Mouse (Mus musculus) C2C12 (cell line): ENCODE measurements around the gene Gatd1. TPM values are rescaled to one million over a fixed set of nuclear protein-coding genes. Genes with fewer than 3 reads are reported as not detected.

ENCODE experiments used
- H3K27me3 ChIP-seq: one replicate; pipeline ENCODE4 v1.6.1; 2011; ENCODE audit not compliant: control insufficient read depth, insufficient read depth, insufficient read length
- H3K36me3 ChIP-seq: one replicate; pipeline ENCODE4 v1.6.1; 2011; ENCODE audit not compliant: control insufficient read depth, insufficient read depth
- H3K4me3 ChIP-seq: one replicate; pipeline ENCODE4 v1.5.1; 2011; ENCODE audit warnings: mild to moderate bottlenecking, control low read depth; ENCODE audit not compliant: poor library complexity, insufficient read depth, severe bottlenecking
- H3K79me2 ChIP-seq: one replicate; pipeline ENCODE4 v1.6.1; 2011; ENCODE audit not compliant: control insufficient read depth, insufficient read depth
- H3K79me3 ChIP-seq: one replicate; pipeline ENCODE4 v1.6.1; 2011; ENCODE audit warnings: low read depth, control low read depth
- H3ac ChIP-seq: one replicate; pipeline ENCODE3; 2011; ENCODE audit warnings: low read depth; ENCODE audit not compliant: control insufficient read depth, insufficient read length
- CEBPB ChIP-seq: IDR thresholded peaks from one replicate; pipeline ENCODE4 v1.6.1; 2011; ENCODE audit warnings: low read depth, mild to moderate bottlenecking, control low read depth, moderate library complexity
- CTCF ChIP-seq: IDR thresholded peaks from one replicate; pipeline ENCODE4 v1.5.1; 2011; ENCODE audit not compliant: control insufficient read depth, insufficient read depth, insufficient read length
- FOSL1 ChIP-seq: IDR thresholded peaks from one replicate; pipeline ENCODE4 v1.8.0; 2011; ENCODE audit warnings: mild to moderate bottlenecking, low read length; ENCODE audit not compliant: poor library complexity, insufficient read depth, severe bottlenecking
- MAX ChIP-seq: IDR thresholded peaks from one replicate; pipeline ENCODE4 v1.6.1; 2011; ENCODE audit warnings: mild to moderate bottlenecking, control low read depth
- MYOD1 ChIP-seq: IDR thresholded peaks from one replicate; pipeline ENCODE4 v1.6.1; 2011; ENCODE audit warnings: low read depth; ENCODE audit not compliant: control insufficient read depth, insufficient read length
- MYOG ChIP-seq: IDR thresholded peaks from one replicate; pipeline ENCODE4 v1.6.1; 2011; ENCODE audit not compliant: control insufficient read depth, insufficient read length; ENCODE audit errors: extremely low read depth
- USF1 ChIP-seq: IDR thresholded peaks from one replicate; pipeline ENCODE4 v1.6.1; 2011; ENCODE audit warnings: low read depth, mild to moderate bottlenecking, control low read depth, moderate library complexity
- polyA plus RNA-seq: library from polyadenylated mRNA; unstranded; fragments of >200 nt; fragmentation: generic; extraction: Trizol; gene quantifications from one replicate; pipeline ENCODE4 v1.2.1, GENCODE M21; 2012; ENCODE audit warnings: missing spikeins

Gene Gatd1
- polyA plus RNA-seq, 1 experiment: 14.9 TPM

DNA sequence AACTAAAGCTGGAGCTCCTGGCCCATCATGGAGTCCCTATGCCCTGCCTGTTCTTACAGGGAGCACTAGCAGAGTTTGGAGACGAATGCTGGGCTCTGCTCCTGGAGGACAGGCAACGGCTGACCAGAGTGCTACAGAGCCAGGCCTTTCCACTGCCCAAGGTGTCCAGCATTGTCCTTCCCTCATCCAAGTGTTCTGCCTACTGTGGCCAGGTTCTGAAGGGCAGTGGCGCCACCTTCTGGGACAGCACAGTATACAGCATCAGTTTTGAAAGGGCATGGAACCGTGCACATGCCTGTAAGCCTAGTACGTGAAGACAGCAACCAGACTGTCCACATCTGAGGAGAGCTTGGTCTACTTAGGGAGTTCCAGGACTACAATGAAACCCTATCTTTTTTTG lies 10.6 kb downstream of the Gatd1 start:
- no peaks in the 10 kb centered on the region for H3K79me3 ChIP-seq
- H3K36me3 ChIP-seq: peaks cover 13% of the 10 kb centered on the region
- H3K79me2 ChIP-seq: no peaks in the 10 kb centered on the region
- H3K27me3 ChIP-seq: no peaks in the 10 kb centered on the region
- TF ChIP-seq CTCF: peak; percentile 89
- TF ChIP-seq FOSL1: no peak
- no peak overlapping the region for H3K4me3 ChIP-seq
- no peak overlapping the region for H3ac ChIP-seq

DNA sequence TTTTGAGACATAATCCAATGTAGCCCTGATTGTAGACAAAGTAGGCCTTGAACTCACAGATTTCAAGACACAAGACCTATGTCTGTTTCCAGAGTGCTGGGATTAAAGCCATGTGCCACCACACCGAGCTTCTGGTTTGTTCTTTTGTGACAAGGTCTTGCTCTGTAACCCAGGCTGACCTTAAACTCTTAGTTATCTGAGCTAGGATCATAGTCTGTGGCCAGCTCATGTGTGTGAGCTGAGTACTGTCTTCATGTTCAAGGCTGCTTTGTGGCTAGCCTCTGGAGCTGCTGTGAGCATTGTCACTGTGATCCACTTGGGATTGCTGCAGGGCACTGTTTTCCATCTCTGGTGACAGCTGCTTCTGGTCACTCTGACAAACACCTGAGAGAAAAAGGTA lies 18.6 kb downstream of the Gatd1 start:
- TF ChIP-seq CTCF (no peak), MAX (no peak), FOSL1 (no peak)
- H3ac ChIP-seq: no peak overlapping the region
- peaks cover 19% of the 10 kb centered on the region for H3K79me3 ChIP-seq
- H3K27me3 ChIP-seq: no peaks in the 10 kb centered on the region
- peaks cover 38% of the 10 kb centered on the region for H3K79me2 ChIP-seq
- no peak overlapping the region for H3K4me3 ChIP-seq
- peaks cover 20% of the 10 kb centered on the region for H3K36me3 ChIP-seq

- Histone ChIP-seq H3K79me3 (peaks cover 19% of the 10 kb centered on the region), H3K36me3 (peaks cover 16% of the 10 kb centered on the region), H3ac (no peak overlapping the region), H3K4me3 (no peak overlapping the region), H3K79me2 (peaks cover 38% of the 10 kb centered on the region), H3K27me3 (no peaks in the 10 kb centered on the region)
- no peak for TF ChIP-seq MYOG
- TF ChIP-seq CEBPB: no peak
- TF ChIP-seq USF1: no peak
- peak; percentile 74 for TF ChIP-seq CTCF
- no peak for TF ChIP-seq MYOD1
- TF ChIP-seq FOSL1: no peak
- no peak for TF ChIP-seq MAX
Observed at GRCm38 (mm10) chr7:141394771-141395170, 19.2 kb downstream of the Gatd1 start.

GRCm38 (mm10) chr7:141394158-141394557 lies 19.8 kb downstream of the Gatd1 start:
- Histone ChIP-seq H3K4me3 (no peak overlapping the region), H3K79me3 (peaks cover 19% of the 10 kb centered on the region), H3K79me2 (peaks cover 38% of the 10 kb centered on the region), H3ac (no peak overlapping the region), H3K27me3 (no peaks in the 10 kb centered on the region), H3K36me3 (peaks cover 12% of the 10 kb centered on the region)
- no peak for TF ChIP-seq CTCF
- TF ChIP-seq MYOD1: no peak
- TF ChIP-seq MYOG: no peak
- no peak for TF ChIP-seq FOSL1
- TF ChIP-seq CEBPB: no peak
- no peak for TF ChIP-seq USF1
- no peak for TF ChIP-seq MAX

DNA sequence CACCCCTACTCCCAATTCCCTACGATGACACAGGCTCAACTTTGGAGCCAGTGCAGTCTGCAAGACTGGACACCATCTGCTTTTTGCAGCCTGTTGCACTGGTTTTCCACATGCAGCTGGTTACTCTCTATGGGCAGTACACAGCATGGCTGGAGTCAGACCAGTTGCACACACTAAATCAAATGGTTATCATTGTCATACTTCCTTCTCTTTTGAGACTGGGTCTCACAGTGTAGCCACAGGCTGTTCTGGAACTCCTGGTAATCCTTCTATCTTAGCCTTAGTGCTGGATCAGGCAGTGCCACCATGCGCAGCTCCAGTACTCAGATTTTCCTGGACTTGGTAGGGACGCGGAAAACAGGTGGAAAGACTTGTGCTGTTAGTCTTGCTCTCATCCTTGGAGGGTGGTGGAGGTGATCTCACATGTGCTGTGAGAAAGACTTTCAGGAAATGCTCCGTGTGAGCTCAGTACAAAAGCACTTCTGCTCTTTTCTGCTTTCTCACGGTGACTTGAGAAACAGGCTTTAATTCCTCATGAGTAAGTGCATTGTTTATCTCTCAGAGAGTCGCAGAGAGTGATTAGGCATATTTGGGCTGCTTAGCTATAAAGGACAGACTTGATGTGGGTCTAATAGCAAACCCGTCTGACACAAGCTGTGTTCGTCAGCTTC lies 21.2 kb downstream of the Gatd1 start:
- Histone ChIP-seq H3K27me3 (no peaks in the 10 kb centered on the region), H3ac (peak overlapping the region; percentile 68), H3K36me3 (peaks cover 11% of the 10 kb centered on the region), H3K4me3 (peak overlapping the region; percentile 51), H3K79me2 (peaks cover 38% of the 10 kb centered on the region), H3K79me3 (peaks cover 19% of the 10 kb centered on the region)
- no peak for TF ChIP-seq CTCF
- TF ChIP-seq MYOG: no peak
- no peak for TF ChIP-seq MAX
- TF ChIP-seq USF1: no peak
- TF ChIP-seq MYOD1: no peak
- TF ChIP-seq FOSL1: no peak
- no peak for TF ChIP-seq CEBPB
